Mouse (Mus musculus): ENCODE data around the gene Ercc8. TPM values are rescaled to one million over a fixed set of nuclear protein-coding genes. Genes with fewer than 3 reads are reported as not detected.

Ercc8 gene
- polyA plus RNA-seq, 1 experiment from 2014 or later, result 8.0 TPM

- H3K27me3 ChIP-seq (replicated peaks; ENCODE audit: control insufficient read depth, insufficient read depth, low read length), result no peaks in the 10 kb centered on the region
- no peak overlapping the region for H3K27ac ChIP-seq (ENCODE audit: low read depth, low read length)
- ATAC-seq, result peak; percentile 56; the same call in 1 of the 2 replicates
- H3K9me3 ChIP-seq (ENCODE audit: control insufficient read depth), result no peaks in the 10 kb centered on the region
- no peaks in the 10 kb centered on the region for H3K4me1 ChIP-seq (replicated peaks; ENCODE audit: control insufficient read depth, insufficient read depth, low read length)
- 29% methylated on average over 3 of the region's 3 CpGs for WGBS
- no peaks in the 10 kb centered on the region for H3K36me3 ChIP-seq (ENCODE audit: control insufficient read depth, insufficient read depth)
- H3K9ac ChIP-seq (ENCODE audit: low read depth, low read length), result no peak overlapping the region
- H3K4me3 ChIP-seq (ENCODE audit: low read depth, low read length), result no peak overlapping the region
- no peak for TF ChIP-seq CTCF (IDR thresholded peaks at IDR 0.05; ENCODE audit: low read depth)
- peak overlapping the region; percentile 25; the same call in 1 of the 2 replicates for H3K4me2 ChIP-seq (replicated peaks; ENCODE audit: low read depth)
Measured at GRCm38 (mm10) chr13:108229191-108229590, 70.7 kb downstream of the Ercc8 start.

- Histone ChIP-seq H3K4me2 (replicated peaks; ENCODE audit: low read depth) (peak overlapping the region; percentile 25), H3K27ac (ENCODE audit: low read depth, low read length) (no peak overlapping the region), H3K27me3 (replicated peaks; ENCODE audit: control insufficient read depth, insufficient read depth, low read length) (no peaks in the 10 kb centered on the region), H3K9ac (ENCODE audit: low read depth, low read length) (no peak overlapping the region), H3K4me1 (replicated peaks; ENCODE audit: control insufficient read depth, insufficient read depth, low read length) (no peaks in the 10 kb centered on the region), H3K36me3 (ENCODE audit: control insufficient read depth, insufficient read depth) (no peaks in the 10 kb centered on the region), H3K9me3 (ENCODE audit: control insufficient read depth) (no peaks in the 10 kb centered on the region), H3K4me3 (ENCODE audit: low read depth, low read length) (no peak overlapping the region)
- peak; percentile 71 for ATAC-seq
- TF ChIP-seq CTCF (IDR thresholded peaks at IDR 0.05; ENCODE audit: low read depth), result no peak
- WGBS, result 52% methylated on average over 6 of the region's 6 CpGs
Measured at GRCm38 (mm10) chr13:108229634-108230330, 71.3 kb downstream of the Ercc8 start.

- H3K27ac ChIP-seq (ENCODE audit: low read depth, low read length), result no peak overlapping the region
- H3K9me3 ChIP-seq (ENCODE audit: control insufficient read depth), result no peaks in the 10 kb centered on the region
- no peaks in the 10 kb centered on the region for H3K36me3 ChIP-seq (ENCODE audit: control insufficient read depth, insufficient read depth)
- no peak overlapping the region for H3K9ac ChIP-seq (ENCODE audit: low read depth, low read length)
- ATAC-seq, result no peak
- H3K4me1 ChIP-seq (replicated peaks; ENCODE audit: control insufficient read depth, insufficient read depth, low read length), result 0 out of 2 replicates have a peak, but pooled peaks cover 2% of the 10 kb centered on the region
- no peaks in the 10 kb centered on the region for H3K27me3 ChIP-seq (replicated peaks; ENCODE audit: control insufficient read depth, insufficient read depth, low read length)
- no peak for TF ChIP-seq CTCF (IDR thresholded peaks at IDR 0.05; ENCODE audit: low read depth)
- 41% methylated on average over 4 of the region's 4 CpGs for WGBS
- no peak overlapping the region for H3K4me3 ChIP-seq (ENCODE audit: low read depth, low read length)
- no peak overlapping the region for H3K4me2 ChIP-seq (replicated peaks; ENCODE audit: low read depth)
Measured at GRCm38 (mm10) chr13:108240012-108240411, 81.5 kb downstream of the Ercc8 start.

GRCm38 (mm10) chr13:108241715-108242114 lies 83.2 kb downstream of the Ercc8 start:
- no peak overlapping the region for H3K4me2 ChIP-seq (replicated peaks; ENCODE audit: low read depth)
- no peak overlapping the region for H3K4me3 ChIP-seq (ENCODE audit: low read depth, low read length)
- H3K9me3 ChIP-seq (ENCODE audit: control insufficient read depth), result no peaks in the 10 kb centered on the region
- no peaks in the 10 kb centered on the region for H3K27me3 ChIP-seq (replicated peaks; ENCODE audit: control insufficient read depth, insufficient read depth, low read length)
- no peak overlapping the region for H3K9ac ChIP-seq (ENCODE audit: low read depth, low read length)
- 81% methylated on average over 5 of the region's 5 CpGs for WGBS
- H3K27ac ChIP-seq (ENCODE audit: low read depth, low read length), result no peak overlapping the region
- ATAC-seq, result no peak
- 0 out of 2 replicates have a peak, but pooled peaks cover 2% of the 10 kb centered on the region for H3K4me1 ChIP-seq (replicated peaks; ENCODE audit: control insufficient read depth, insufficient read depth, low read length)
- H3K36me3 ChIP-seq (ENCODE audit: control insufficient read depth, insufficient read depth), result no peaks in the 10 kb centered on the region
- TF ChIP-seq CTCF (IDR thresholded peaks at IDR 0.05; ENCODE audit: low read depth), result no peak

Other genes starting within 250 kb of the Ercc8 start
- 32.6 and 33.7 TPM in 2 replicates for gene Smim15, start 114.3 kb upstream of the Ercc8 start, polyA plus RNA-seq (2015; fragmentation: Nextera tagmentation; extraction: Ambion mirVana)
- 39.2 and 39.4 TPM in 2 replicates for gene Ndufaf2, start 108 bp upstream of the Ercc8 start, polyA plus RNA-seq (2015; fragmentation: Nextera tagmentation; extraction: Ambion mirVana)
- gene Elovl7, start 55.7 kb downstream of the Ercc8 start, polyA plus RNA-seq (2015; fragmentation: Nextera tagmentation; extraction: Ambion mirVana), result 9.9 and 10.8 TPM in 2 replicates
- 1.3 and 1.6 TPM in 2 replicates for gene Depdc1b, start 157.6 kb downstream of the Ercc8 start, polyA plus RNA-seq (2015; fragmentation: Nextera tagmentation; extraction: Ambion mirVana)

Measured in intestine, postnatal 0 days (tissue).